Mouse (Mus musculus) liver, embryonic 15.5 days (tissue): ENCODE results near the gene Gas2. TPM values are rescaled to one million over a fixed set of nuclear protein-coding genes. Genes with fewer than 3 reads are reported as not detected.

Experiments used
- ATAC-seq: fragments of 200-750 bp; cut with Nextera tagmentation; 2 replicates; pipeline ENCODE4 v1.8.0; 2017; ENCODE audit warnings: moderate number of reproducible peaks, mild to moderate bottlenecking, moderate library complexity; ENCODE audit not compliant: insufficient read depth
- H3K27ac ChIP-seq: fragments of 300-500 bp; sonication (generic); replicated peaks from 2 replicates; pipeline ENCODE4 v1.5.1; 2015; ENCODE audit warnings: mild to moderate bottlenecking, inconsistent platforms
- H3K27me3 ChIP-seq: fragments of 300-500 bp; sonication (generic); 2 replicates; pipeline ENCODE4 v1.6.1; 2015; ENCODE audit warnings: mild to moderate bottlenecking, inconsistent platforms
- H3K36me3 ChIP-seq: fragments of 300-500 bp; sonication (generic); replicated peaks from 2 replicates; pipeline ENCODE4 v1.6.1; 2015; ENCODE audit warnings: moderate library complexity, mild to moderate bottlenecking, inconsistent platforms
- H3K4me1 ChIP-seq: fragments of 300-500 bp; sonication (generic); replicated peaks from 2 replicates; pipeline ENCODE4 v1.6.1; 2015; ENCODE audit warnings: inconsistent platforms
- H3K4me2 ChIP-seq: fragments of 300-500 bp; sonication (generic); 2 replicates; pipeline ENCODE4 v1.6.1; 2015; ENCODE audit warnings: moderate library complexity, mild to moderate bottlenecking, inconsistent platforms
- H3K4me3 ChIP-seq: fragments of 300-500 bp; sonication (generic); replicated peaks from 2 replicates; pipeline ENCODE4 v1.5.1; 2015; ENCODE audit warnings: mild to moderate bottlenecking, inconsistent platforms
- H3K9ac ChIP-seq: fragments of 300-500 bp; sonication (generic); 2 replicates; pipeline ENCODE4 v1.6.1; 2015; ENCODE audit warnings: moderate library complexity, mild to moderate bottlenecking, inconsistent platforms
- H3K9me3 ChIP-seq: fragments of 300-500 bp; sonication (generic); replicated peaks from 2 replicates; pipeline ENCODE4 v1.6.1; 2016; ENCODE audit warnings: inconsistent platforms
- WGBS: fragments of 180-500 bp; shearing (Covaris S2); methylation state at CpG from one replicate; pipeline ENCODE4 v1.1.7; 2015; ENCODE audit warnings: mixed read lengths; ENCODE audit not compliant: insufficient replicate concordance; 5-methylcytosine and 5-hydroxymethylcytosine counted together
- polyA plus RNA-seq: library from polyadenylated mRNA; unstranded; fragments of >200 nt; fragmentation: Nextera tagmentation; extraction: Ambion mirVana; gene quantifications from 2 replicates; pipeline ENCODE4 v1.2.1, GENCODE M21; 2015

Gas2 gene
- polyA plus RNA-seq, 1 experiment from 2014 or later: 5.6 TPM

DNA sequence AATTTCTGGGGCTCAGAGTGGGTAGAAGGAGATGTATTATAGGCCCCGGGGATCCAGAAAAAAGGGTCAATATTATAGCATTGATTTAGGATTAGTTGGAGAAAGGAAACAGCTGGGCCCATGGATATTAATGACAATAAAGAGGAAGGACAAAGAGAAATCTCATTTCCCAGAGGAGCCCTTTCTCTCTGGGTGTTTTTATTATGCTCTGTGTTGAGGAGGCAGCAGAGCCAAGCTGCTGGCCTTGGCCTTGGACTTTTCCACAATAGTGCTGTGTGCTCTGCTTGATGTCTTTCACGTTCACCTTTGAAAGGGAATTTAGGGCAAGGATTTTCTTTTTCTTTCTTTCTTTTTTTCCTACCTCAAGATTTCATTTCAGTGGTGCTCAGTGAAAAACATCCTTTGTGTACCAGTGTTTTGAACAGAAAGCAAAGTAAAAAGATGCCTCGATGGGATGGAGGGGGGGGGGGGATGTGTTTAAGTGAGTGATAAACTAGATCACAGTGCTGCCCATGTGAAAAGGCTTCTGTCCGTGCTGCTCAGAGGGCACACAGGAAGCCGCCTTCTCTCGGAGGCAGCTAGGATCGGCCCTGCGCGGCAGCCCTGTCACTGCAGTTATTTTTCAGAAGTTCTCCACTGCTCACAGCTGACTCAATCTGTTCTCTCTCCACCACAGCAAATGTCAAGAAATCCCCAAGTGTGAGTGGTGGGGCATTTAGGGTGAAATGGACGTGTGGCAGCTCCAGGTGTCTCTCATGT is 67.1 kb downstream of the Gas2 start:
- Histone ChIP-seq H3K4me2 (no peak overlapping the region), H3K27ac (no peak overlapping the region), H3K36me3 (no peaks in the 10 kb centered on the region), H3K9me3 (no peaks in the 10 kb centered on the region), H3K4me1 (no peaks in the 10 kb centered on the region), H3K27me3 (no peaks in the 10 kb centered on the region), H3K9ac (no peak overlapping the region), H3K4me3 (no peak overlapping the region)
- no peak for ATAC-seq
- 58% methylated on average over 10 of the region's 10 CpGs for WGBS

DNA sequence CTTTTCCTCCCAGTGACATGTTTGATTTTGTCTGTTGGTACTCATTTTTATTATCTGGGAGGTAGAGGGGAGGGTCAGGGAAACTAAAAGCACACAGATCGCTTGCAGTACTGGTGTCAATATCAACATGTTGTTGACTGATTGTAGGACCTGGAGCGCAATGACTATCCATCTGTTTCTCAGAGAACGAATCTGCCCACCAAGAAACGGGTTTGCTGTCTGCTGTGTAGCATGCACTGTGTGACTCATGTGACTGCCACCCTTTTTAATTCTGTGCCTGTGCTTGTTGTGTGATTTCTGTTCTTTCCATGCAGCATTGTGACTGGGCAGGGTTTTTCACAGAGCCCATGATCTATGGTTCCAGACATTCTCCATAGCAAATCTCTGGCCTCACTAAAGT is 69.4 kb downstream of the Gas2 start:
- H3K27me3 ChIP-seq: no peaks in the 10 kb centered on the region
- H3K36me3 ChIP-seq: no peaks in the 10 kb centered on the region
- no peak overlapping the region for H3K4me2 ChIP-seq
- 65% methylated on average over 4 of the region's 4 CpGs for WGBS
- no peak overlapping the region for H3K4me3 ChIP-seq
- no peaks in the 10 kb centered on the region for H3K4me1 ChIP-seq
- no peak overlapping the region for H3K9ac ChIP-seq
- no peak for ATAC-seq
- no peak overlapping the region for H3K27ac ChIP-seq
- no peaks in the 10 kb centered on the region for H3K9me3 ChIP-seq

DNA sequence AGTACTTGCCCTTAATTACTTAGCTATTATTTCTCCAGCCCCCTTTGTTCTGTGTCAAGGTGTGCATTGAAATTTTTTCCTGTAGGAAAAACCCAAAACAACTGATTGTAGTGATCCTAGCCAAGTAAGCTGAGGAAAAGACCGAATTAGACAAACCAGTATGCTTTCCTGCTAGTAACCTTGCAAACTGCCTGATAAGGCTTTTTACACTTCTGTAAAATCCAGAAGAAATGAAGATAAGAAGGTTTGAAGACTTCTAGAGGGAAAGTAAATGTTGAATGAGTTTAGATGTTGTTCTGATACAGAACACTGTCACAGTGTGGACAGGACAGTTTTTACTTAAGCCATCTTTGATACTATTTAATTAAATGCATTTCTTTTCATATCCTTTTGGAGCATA is 75.5 kb downstream of the Gas2 start:
- no peak overlapping the region for H3K27ac ChIP-seq

DNA sequence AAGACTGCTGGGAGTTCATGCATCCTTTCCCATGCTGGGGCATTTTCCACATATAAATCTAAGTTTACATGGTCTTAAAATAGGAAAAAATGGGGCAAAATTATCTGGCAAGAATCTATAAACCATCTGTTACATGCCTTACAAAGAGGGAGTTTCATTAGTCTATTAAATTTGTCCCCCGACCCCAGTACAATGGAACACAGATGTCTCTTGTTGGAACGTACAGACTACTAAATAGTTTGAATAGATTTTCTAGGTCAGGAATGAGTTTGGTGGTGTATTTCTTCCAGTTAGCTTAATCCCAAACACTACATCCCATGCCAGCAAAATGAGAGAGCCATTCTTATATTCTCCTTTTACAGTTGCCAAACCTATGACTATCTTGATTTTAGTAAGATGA is 78.6 kb downstream of the Gas2 start:
- Histone ChIP-seq H3K4me2 (no peak overlapping the region), H3K9me3 (no peaks in the 10 kb centered on the region), H3K9ac (no peak overlapping the region), H3K27ac (no peak overlapping the region), H3K4me1 (no peaks in the 10 kb centered on the region), H3K4me3 (no peak overlapping the region), H3K36me3 (no peaks in the 10 kb centered on the region), H3K27me3 (no peaks in the 10 kb centered on the region)
- WGBS: 71% methylated on average over 2 of the region's 2 CpGs
- no peak for ATAC-seq

More for the DNA sequence above, 75.5 kb downstream of the Gas2 start:
- Histone ChIP-seq H3K4me3 (no peak overlapping the region), H3K4me1 (no peaks in the 10 kb centered on the region), H3K36me3 (no peaks in the 10 kb centered on the region), H3K9ac (no peak overlapping the region), H3K27me3 (no peaks in the 10 kb centered on the region), H3K9me3 (no peaks in the 10 kb centered on the region), H3K4me2 (no peak overlapping the region)
- ATAC-seq: no peak
- WGBS: 42% methylated on average over 1 of the region's 1 CpGs

DNA sequence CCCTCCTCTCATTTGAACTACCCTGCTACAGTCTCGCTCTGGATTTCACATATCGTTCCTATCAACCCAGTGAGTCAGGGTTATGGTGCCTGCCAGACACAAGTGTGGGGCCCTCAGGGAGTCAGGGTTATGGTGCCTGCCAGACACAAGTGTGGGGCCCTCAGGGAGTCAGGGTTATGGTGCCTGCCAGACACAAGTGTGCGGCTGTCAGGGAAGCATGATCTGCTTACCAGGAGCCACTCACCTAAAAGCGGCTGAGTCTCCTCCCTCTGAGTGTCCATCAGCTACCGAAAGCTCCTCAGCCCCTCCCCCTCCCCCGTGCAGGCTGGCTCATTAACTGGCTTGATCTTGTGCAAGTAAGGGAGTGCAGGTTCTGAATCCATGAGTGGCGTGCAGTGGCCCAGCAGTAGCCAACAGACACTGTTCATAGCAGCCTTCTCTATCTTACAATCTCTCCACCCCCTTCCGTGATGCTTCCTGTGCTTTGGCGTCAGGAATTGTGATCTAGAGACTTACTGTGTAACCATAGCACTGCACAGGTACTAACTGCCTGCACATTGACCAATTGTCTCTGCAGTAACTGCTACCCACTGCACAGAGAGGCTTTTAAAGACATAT is 93.7 kb downstream of the Gas2 start:
- Histone ChIP-seq H3K4me3 (no peak overlapping the region), H3K27ac (no peak overlapping the region), H3K4me2 (no peak overlapping the region), H3K9me3 (no peaks in the 10 kb centered on the region), H3K9ac (no peak overlapping the region), H3K36me3 (no peaks in the 10 kb centered on the region), H3K4me1 (no peaks in the 10 kb centered on the region), H3K27me3 (no peaks in the 10 kb centered on the region)
- ATAC-seq: no peak
- WGBS: 45% methylated on average over 9 of the region's 9 CpGs

DNA sequence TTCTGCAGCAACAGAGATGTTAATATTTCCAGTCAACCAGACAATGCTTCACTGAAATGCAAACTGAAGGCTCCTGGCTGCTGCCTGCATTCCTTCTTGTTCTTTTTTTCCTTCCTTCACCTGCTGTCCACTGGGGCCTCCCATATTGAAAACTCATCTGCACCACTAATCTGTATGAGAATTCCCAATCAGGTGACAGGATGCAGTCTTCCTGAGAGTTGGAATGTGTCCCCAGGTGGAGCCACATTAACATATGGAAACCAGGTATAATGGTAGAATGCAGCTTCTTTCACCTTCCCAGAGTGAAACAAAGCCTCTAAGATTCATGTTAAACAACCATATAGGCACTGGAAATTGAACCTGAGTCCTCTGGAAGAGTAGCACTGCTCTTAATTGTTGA is 96.0 kb downstream of the Gas2 start:
- Histone ChIP-seq H3K9ac (no peak overlapping the region), H3K27me3 (no peaks in the 10 kb centered on the region), H3K9me3 (no peaks in the 10 kb centered on the region), H3K36me3 (no peaks in the 10 kb centered on the region), H3K4me2 (no peak overlapping the region), H3K27ac (no peak overlapping the region), H3K4me1 (no peaks in the 10 kb centered on the region), H3K4me3 (no peak overlapping the region)
- no peak for ATAC-seq

DNA sequence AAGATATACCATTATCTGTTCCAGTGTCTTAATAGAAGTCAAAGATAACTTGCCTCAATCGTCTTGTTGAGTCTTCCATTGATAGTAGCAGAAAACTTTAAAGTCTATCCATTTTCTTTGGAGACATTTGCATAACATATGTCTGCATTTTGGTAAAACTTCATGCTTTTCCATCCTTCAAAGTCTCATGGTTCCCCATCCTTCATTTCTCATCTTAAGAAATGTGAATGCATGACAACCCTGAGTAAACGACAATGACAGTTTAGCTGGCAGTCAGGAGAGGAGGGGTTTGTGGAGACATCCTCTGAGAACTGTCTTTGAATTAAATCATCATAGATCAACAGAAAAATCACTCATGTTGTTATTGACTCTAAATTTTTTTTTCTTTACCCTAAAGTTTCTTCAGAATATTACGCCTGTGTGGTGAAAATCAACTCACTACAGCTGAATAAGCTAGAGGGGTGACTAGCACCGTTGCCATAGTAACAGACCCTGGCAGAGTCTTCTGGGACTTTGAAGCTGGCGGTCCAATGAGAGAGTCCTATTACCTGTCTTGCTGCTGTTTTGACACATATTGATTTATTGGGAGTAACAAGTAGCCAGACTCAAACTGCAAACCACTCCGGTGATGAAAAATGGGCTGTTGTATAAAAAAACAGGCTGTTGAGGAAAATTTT is 99.0 kb downstream of the Gas2 start:
- no peak overlapping the region for H3K4me3 ChIP-seq
- 57% methylated on average over 6 of the region's 6 CpGs for WGBS
- H3K9ac ChIP-seq: no peak overlapping the region
- no peak overlapping the region for H3K27ac ChIP-seq
- no peak overlapping the region for H3K4me2 ChIP-seq
- no peaks in the 10 kb centered on the region for H3K4me1 ChIP-seq
- no peak for ATAC-seq
- no peaks in the 10 kb centered on the region for H3K36me3 ChIP-seq
- H3K9me3 ChIP-seq: no peaks in the 10 kb centered on the region
- no peaks in the 10 kb centered on the region for H3K27me3 ChIP-seq

DNA sequence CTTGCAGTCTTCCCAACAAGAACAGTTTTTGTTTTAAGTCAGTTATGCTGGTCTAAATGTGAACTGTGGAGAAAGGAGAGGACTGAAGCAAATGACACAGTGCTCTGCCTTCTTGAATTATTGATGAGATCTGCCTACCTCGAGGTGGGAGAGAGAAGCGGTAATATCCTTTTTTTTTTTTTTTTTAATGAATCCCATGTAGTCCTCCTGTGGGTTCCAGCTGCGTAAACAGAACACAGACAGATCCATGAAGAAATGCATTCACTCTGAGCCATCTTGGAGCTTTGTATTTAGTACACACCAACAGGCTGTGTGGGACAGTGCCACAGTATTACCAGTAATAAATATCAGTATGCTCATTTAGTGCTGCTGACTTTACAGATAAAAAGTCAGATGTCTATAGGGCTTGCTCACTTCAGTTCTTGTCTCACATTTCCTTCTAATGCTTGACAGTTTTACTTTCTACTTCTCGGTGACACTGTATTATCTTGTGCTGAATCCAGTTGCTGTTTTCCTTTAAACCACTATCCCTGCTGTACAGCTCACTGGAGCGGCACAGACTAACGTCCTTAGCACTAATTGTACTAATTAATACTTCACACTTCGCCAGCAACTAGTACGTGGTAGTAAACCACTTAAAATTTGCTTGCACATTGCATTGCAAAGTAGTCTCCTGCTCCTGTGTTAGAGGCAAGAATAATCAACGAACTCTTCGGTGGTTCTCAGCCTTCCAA is 100.6 kb downstream of the Gas2 start:
- H3K4me2 ChIP-seq: no peak overlapping the region
- no peak overlapping the region for H3K9ac ChIP-seq
- H3K36me3 ChIP-seq: no peaks in the 10 kb centered on the region
- H3K27me3 ChIP-seq: no peaks in the 10 kb centered on the region
- H3K27ac ChIP-seq: no peak overlapping the region
- H3K9me3 ChIP-seq: no peaks in the 10 kb centered on the region
- 67% methylated on average over 10 of the region's 10 CpGs for WGBS
- H3K4me1 ChIP-seq: no peaks in the 10 kb centered on the region
- H3K4me3 ChIP-seq: no peak overlapping the region
- ATAC-seq: no peak

DNA sequence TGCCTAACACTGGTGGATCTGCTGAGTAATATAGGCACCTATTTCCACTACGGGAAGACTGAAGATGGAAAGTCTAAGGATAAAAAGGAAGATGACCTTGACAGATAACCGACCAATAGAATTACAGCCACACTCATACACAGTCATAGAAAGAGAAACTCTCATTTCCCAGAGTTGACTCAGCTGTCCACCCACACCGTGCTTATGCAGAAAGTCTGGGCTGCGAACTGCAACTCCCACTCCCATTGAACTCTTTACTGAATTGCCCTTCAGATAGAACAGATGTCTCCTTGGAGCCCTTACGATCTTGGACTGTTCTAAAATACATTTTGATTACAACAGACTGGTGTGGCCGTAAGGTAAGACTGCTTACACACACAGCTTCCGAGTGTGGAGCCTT is 102.9 kb downstream of the Gas2 start:
- ATAC-seq: no peak
- H3K36me3 ChIP-seq: no peaks in the 10 kb centered on the region
- no peaks in the 10 kb centered on the region for H3K27me3 ChIP-seq
- H3K9ac ChIP-seq: no peak overlapping the region
- H3K4me2 ChIP-seq: no peak overlapping the region
- no peaks in the 10 kb centered on the region for H3K4me1 ChIP-seq
- H3K4me3 ChIP-seq: no peak overlapping the region
- H3K27ac ChIP-seq: no peak overlapping the region
- 71% methylated on average over 7 of the region's 7 CpGs for WGBS
- no peaks in the 10 kb centered on the region for H3K9me3 ChIP-seq

DNA sequence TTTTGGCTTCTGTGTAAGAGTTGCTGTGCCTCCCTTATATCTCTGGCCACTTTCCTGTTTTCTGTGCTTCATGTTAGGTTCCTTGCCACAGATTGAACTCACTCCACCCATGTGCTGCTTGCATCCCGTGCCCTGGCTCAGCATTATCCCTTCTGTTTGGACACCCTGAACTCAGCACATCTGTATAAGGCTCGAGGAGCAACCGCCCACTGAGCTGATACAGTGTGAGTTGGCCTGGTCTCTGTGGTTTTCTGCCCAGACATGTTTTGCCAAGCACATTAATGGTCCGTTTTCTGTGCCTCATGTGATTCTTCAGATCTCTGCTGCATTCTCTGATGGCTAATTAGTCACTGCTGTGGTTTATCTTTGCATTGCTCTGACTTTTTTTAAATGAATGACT is 105.8 kb downstream of the Gas2 start:
- H3K27ac ChIP-seq: no peak overlapping the region
- 52% methylated on average over 4 of the region's 4 CpGs for WGBS
- ATAC-seq: no peak
- H3K4me1 ChIP-seq: no peaks in the 10 kb centered on the region
- H3K4me2 ChIP-seq: no peak overlapping the region
- no peaks in the 10 kb centered on the region for H3K27me3 ChIP-seq
- no peak overlapping the region for H3K9ac ChIP-seq
- H3K36me3 ChIP-seq: no peaks in the 10 kb centered on the region
- H3K4me3 ChIP-seq: no peak overlapping the region
- no peaks in the 10 kb centered on the region for H3K9me3 ChIP-seq

DNA sequence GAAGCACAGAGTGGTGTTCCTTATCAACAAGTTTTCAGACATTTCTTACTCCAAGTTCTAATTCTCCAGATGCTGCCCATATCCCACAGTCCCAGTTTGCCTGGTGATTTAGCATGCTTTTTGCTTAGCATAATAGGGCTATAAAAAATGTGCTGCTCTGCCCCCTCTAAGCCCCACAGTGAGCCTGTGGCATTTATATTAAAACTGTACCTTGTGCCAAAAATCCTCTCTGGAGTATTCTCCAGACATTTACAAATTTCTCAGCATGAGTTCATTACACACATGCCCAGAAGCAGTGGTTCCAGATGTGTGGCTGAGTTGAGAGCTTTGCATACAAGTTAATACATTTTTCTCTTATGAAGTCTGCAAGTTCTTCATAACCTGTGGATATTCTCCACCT is 107.6 kb downstream of the Gas2 start:
- no peak for ATAC-seq
- H3K27ac ChIP-seq: no peak overlapping the region

More for the DNA sequence above, 107.6 kb downstream of the Gas2 start:
- Histone ChIP-seq H3K4me3 (no peak overlapping the region), H3K36me3 (no peaks in the 10 kb centered on the region), H3K27me3 (no peaks in the 10 kb centered on the region), H3K4me2 (no peak overlapping the region), H3K9ac (no peak overlapping the region), H3K4me1 (no peaks in the 10 kb centered on the region), H3K9me3 (no peaks in the 10 kb centered on the region)
